Mouse (Mus musculus) urinary bladder, postnatal 10 days (tissue): ENCODE data around the gene Prkch.

ENCODE experiments used
- DNase-seq: peaks from one replicate; pipeline ENCODE4 v3.0.0; 2022; ENCODE audit warnings: low spot score

The Prkch gene

DNA sequence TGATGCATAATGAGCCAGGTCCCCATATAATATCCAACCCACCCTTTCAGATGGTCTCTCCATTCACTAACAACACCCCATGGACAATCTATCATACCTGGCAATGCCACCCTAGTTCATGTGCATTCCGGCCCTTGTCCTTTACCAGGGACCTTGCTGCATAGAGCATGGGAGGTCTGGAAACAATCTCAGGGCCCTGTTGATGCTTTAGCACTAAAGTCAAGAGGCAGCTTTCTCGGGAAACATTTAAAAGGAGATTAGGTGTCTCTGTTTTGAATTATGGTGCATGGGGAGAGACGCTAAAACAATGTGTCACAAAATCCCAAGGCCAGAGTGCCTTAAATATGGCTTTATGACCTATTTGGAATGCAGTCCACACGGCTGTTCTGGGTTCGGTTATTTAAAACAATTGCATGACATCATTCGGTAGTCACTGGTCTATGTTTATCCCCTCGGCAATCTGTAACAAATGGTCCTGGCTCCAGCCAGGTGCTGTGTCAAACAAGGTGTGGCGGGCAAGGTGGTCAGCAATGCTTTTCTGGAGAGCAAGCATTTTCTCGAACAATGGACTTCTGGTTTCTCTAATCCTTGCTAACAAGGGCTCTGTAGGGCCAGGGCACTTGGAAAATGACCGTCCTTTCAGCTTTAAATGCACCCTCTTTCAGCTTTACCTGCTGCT, 217.9 kb downstream of the Prkch start:
- no peak for DNase-seq

DNA sequence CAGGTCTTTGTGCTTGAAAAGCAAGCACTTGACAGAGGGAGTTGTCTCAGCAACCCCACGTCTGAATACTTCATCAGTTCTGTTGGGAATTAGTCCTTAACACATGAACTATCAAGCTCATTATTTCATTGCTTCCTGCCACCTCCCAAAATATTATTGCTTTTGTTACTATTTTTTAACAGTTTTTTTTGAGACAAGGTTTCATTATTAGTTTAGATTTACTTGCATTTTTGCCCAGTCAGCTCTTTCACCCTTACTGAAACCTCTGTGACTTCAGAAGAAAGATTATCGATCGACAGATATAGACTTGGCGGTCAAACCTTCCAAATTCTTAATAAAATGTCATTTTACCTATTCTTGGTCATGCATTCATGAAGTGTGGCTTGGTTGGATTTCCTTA, 219.3 kb downstream of the Prkch start:
- no peak for DNase-seq

DNA sequence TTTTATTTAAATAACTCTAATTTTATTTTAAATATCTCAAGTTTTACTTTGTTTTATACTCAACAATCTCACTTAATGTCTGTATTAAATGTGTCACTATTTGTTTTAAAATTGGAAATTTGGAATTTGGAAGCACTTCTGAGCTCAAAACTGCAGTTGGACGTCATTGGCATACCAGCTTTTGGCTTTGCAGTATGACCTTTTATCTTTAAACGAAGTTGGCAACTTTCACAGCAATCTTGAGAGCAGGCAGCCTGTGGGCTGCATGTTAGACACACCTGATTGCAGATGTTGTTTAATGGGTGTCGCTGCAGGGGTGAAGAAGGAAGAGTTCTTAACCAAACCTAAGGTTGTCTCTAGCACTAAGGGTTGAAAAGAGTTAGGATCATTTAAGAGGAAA, 220.9 kb downstream of the Prkch start:
- no peak for DNase-seq

DNA sequence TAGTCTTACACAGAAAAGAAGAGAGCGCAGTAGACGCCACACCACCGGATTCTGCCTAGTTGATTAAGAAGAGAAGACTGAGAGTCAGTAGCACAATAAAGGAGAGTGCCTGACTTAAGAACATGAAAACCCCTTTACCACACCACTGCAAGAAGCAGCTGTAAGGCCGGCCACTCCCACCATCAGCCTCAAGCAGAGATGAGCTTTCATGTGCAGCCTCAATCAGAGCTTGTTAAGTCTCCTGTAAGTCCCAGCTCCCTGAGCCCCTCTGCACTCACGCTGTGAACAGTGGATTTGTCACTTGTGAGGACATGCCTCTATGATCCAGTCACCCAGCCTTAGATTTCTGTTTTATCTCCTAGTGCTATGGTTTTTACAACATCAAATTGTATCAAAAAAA, 221.4 kb downstream of the Prkch start:
- DNase-seq = no peak

DNA sequence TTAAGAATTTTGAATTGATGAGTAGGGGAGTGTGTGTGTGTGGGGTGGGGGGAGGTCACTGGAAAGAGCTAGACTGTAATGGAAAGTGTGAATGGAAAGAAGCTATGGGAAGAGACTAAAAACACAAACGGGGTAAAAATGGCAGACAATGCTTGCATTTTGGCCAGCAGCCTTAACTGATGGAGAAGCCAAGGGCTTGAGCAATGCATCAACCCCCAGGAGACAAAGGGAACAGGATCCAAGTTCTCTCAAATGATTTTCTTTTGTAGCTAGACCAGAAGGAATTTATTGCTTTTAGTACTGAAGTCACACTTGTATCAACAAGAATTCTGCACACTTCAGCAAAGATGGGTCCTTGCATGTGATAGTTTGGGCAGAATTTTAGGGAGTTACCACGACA, 222.6 kb downstream of the Prkch start:
- no peak for DNase-seq

DNA sequence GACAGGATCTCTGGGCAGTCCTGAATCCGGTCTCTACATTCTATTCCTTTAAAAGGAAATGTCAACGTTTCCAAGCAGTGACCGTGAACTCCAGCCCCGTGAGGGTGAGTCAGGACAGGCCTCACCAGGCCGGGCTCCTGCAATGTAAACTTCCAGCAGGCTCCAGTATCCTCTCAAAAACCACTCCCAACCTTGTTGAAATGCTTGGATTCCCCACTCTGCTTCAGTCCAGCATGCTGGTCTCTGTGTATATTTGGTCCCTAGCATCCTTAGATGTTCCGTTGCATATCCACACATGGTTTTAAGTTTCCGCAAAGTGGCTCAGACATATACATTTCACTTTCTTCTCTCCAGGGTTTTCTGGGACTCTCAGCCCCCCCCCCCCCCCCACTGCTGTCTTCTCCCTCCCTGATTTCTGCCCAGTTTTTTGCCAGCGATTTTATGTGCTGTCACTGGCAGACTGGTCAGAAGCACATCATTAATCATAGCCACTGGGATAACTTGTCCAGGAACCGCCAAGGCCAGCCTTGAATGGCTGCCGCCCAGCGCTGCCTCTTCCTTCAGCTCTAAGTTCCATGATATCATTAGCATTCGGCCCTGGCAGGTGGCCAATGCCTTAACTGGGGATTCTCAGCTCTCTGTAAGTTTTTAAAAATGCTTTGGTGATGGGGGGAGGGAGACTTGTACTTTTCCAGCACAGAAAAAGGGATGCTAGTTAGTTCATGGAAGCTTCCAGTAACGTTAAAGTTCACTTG, 225.6 kb downstream of the Prkch start:
- peak; percentile 57 for DNase-seq

DNA sequence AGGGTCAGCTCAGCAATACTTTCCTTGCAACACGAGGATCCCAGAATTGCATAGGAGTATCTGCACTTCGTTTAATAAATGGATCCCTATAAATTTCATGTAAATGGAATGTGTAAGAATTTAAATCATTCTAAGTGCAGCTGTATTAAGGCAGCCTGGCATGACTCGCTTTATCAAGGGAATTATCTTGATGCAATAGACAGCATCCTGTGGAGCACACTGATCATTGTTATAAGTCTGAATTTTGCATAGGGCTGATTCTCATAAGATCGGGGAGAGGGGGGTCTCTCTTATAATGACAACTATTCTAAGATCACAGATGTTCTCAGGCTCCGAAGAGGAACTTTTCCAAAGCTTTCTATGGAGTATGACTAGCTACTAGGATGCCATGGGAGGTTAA, 226.3 kb downstream of the Prkch start:
- no peak for DNase-seq

DNA sequence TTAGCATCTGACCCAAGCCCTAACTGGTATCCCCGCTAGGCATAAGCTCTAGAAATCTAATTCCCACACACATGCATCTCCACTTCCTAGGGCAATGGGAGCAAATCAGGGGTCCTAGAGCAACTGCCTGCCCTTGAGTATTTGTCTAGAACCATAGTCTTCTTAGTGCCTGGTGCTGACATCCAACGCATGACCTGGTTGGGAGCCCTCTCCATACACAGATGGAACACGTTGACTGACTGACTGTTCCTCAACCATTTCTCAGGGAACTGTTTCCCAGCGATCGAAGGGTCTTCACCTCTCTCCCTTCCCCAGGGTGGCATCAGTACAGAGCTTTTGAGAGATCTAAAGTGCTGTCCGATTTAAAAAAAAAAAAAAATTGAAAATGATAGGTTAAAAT, 227.6 kb downstream of the Prkch start:
- DNase-seq = no peak

DNA sequence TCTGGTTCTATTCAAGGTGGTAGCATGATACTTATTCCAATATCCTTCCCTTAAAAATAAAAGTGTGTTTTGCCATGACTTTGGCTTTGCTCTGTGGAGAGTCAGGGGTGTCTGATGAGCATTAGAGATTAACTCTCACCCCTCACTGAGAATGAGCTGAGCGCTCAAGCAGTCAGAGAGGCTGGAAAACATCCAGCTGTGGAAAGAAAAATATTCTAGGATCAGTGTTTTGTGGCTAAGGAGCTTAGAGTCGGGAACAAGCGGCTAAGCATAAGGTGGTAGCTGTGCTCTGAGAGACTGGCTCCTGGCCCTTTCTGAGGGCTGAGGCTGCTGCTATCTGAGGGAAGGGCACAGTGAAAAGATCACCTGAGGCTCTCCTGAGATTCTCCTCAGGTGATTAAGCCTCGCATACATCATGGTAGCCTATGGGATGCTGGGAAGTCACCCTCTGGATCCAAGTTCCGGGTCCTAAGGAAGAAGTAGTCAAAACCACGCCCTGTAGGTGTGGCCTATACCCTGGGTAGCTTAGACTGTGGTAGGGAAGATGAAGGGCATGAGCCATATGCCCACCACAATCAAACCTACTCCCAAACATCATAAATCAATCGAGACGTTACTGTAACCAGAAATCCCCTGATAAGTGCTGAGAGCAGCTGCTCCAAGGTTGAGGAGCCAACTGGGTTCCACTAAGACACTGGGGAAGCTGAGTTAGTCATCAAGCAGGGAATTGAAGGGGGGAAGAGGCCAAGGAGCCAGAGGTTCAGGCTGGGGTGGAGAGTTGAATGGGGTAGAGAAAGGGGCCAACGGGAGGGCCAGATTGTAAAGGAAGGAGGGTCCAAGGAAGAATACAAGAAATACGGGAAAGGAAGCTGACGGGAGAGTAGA, 228.7 kb downstream of the Prkch start:
- no peak for DNase-seq

DNA sequence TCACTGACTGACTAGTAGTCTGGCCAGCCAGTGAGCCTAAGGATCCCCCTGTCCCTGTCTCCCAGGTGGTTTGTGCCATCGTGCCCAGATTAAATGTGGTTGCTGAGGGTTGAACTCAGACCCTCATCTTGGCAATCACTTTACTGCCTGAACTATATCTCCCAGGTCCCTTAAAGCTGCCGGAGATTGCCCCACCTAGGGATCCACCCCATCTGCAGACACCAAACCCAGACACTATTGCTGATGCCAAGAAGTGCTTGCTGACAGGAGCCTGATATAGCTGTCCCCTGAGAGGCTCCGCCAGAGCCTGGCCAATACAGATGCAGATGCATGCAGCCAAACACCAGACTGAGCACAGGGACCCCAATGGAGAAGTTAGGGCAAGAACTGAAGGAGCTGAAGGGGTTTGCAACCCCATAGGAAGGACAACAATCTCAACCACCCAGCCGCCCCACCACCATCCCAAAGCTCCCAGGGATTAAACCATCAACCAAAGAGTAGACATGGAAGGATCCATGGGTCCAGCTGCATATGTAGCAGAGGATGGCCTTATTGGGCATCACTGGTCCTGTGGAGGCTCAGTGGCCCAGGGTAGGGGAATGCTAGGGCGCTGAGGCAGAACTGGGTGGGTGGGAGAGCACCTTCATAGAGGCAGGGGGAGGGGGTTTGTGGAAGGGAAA, 229.6 kb downstream of the Prkch start:
- DNase-seq = no peak

DNA sequence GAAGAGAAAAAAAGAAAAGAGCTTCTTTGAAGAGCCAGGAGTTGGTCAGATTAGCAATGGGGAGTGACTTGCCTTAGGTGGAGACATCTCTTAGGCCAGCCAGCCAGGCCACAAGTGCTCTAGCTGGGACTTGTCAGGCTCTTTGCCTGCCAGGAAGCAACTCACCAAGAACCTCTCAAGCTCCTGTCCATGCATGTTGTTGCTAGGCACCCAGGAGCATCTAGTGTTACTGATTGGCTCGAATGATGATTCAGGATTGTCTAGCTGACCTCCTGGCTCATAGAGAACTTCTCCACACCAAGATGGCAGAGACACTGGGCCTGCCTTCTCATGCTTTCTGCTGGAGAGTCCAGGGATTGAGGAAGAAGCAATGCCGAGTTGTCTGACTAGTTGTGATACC, 230.3 kb downstream of the Prkch start:
- no peak for DNase-seq

DNA sequence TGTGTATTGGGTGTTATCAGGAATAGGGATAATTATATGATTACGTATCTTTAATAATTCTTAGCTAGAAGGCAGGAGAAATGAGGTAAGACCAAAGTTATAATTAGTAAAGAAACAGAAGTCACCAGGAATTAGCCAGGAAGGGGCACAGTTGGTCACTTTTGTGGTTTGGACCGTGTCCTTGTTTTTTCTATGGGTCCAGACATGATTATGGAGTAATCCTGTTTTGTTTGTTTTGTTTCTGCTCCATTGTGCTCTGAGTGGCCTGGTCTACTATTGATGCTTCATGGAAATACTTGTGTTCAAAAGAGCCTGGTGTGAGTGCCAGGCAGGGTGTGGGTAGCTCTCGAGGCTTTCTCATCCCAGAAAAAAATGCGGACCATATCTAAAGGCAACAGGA, 230.9 kb downstream of the Prkch start:
- DNase-seq = no peak

DNA sequence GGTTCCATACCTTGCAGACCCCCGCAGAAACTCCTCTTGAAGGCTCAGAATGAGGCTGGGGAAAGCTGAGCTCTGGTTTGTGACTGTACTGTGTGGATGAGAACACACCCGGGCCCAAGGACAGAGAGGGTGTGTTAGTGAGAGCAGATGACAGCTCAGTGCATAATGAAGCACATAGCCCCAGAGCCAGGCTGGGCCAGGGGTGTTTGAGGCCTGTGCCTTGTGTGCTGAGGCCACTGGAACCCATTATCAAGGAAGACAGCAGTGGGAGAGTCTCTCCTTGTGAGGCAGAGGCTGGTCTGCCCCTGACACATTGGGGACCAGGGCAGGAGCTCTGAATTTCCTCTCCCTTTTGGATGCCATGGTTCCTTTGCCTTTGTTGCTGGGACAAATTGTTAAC, 231.3 kb downstream of the Prkch start:
- DNase-seq = no peak

DNA sequence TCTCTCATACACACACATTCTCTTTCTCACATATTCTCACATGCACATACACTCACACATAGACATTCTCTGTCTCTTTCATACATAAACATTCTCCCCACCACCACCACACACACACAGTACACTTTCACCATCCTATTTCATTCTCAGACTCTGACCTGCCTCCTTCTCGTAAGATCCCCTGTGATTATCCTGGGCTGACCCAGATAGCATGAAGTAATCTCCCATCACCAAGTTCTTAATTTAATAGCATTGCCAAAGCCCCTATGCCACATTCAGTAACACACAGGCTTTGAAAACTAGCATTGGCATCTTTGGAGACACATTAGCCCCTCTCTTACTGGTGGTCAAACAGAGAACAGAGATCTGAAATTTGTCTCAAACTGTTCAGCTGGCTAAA, 232.3 kb downstream of the Prkch start:
- no peak for DNase-seq

DNA sequence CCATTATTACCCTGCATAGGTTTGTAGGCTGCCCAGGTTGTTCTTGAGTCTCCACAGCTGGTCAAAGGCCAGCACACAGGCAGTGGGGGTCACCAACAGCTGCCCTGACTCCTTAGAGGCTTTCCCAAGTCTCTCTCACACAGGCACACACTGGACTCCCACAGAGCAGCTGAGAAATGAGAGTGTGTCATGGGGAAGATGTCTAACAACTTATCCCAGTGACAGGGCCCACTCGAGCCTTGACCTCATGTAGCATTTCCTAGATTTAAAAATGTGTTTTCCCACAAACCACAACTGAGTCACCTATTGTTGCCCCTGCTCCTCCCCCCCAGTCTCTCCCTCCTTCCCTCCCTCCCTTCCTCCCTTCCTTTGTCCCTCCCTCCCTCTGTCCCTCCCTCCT, 234.2 kb downstream of the Prkch start:
- no peak for DNase-seq

DNA sequence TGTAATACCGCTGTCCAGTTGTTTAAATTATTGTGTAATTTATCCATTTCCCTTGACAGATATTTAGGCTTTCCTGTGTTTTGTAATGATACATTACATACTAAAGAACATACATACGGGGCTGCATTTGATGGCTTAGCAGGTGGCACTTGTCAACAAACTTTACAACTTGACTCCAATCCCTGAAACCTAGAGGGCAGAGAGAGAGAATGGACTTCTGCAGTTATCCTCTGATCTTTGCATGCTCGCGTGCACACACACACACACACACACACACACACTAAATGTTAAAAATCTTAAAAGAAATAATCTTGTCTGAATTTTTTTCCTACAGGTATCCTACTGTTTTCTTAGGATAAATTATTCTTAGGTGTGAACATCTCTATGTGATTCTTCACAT, 236.6 kb downstream of the Prkch start:
- no peak for DNase-seq

DNA sequence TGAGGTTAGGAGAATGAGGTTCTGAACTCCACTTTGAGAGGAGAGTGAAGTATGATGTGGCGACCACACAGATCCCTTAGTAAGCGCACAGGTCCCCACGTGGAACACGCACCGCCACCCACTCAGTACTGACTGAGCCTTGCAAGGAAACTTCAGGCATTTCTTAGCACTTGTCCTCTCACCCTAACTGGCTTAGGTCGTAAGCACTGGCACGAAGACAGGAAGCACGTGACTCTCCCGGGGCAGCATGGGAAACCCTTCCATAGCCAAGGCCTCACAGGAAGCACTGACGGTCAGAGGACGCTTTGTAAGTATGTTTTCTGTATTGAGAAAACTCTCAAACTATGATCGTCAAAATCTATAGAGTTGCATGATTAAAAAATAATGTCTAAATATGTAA, 237.7 kb downstream of the Prkch start:
- no peak for DNase-seq

DNA sequence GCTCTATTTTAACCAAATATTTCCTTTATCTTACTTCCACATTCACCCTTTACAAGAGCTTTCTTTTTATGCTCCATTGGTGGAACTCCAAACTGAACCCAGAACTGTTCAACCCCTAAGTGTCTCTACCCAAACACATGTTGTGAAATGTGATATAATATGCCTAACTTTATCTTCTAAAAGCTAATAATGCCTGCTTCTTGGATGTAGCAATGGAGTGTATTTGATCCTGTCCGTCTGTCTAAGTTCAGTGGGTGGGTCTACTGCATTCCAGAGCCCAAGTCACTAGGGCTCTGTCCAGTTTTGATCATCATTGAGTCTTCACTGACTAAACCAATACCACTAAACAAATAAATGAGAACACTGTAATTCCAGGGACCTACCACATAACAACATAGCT, 240.2 kb downstream of the Prkch start:
- DNase-seq = no peak
